In genomic region chr4:86912757-86913156, GRCm38 (mm10) we compare ENCODE assay signal across 23 mouse cellular contexts.
"Had no signal": no experiment of that assay in that cellular context is flagged by ENCODE, and none has a peak within 500 bp of the region (broad histone marks: within the 10 kb centered on the region; RNA-seq: fewer than 3 reads in every experiment).

No protein-coding gene starts in this region.

- H3K4me1 ChIP-seq: intestine, embryonic 15.5 days had no signal

- H3K27ac ChIP-seq: gastrocnemius, adult 2 months; hindbrain, embryonic 12.5 days; hindbrain, embryonic 14.5 days; intestine, embryonic 15.5 days; limb, embryonic 13.5 days; limb, embryonic 15.5 days; liver, embryonic 13.5 days; liver, embryonic 15.5 days had no signal

- H3K4me3 ChIP-seq: gastrocnemius, adult 2 months; heart, adult 2 months; heart, embryonic 12.5 days; hindbrain, embryonic 12.5 days; intestine, embryonic 15.5 days; limb, embryonic 13.5 days; limb, embryonic 15.5 days; liver, embryonic 13.5 days; liver, embryonic 15.5 days had no signal

- H3K27me3 ChIP-seq: heart, embryonic 12.5 days; hindbrain, embryonic 12.5 days; intestine, embryonic 15.5 days; limb, embryonic 13.5 days; limb, embryonic 15.5 days; liver, embryonic 13.5 days; liver, embryonic 15.5 days had no signal

- H3K9ac ChIP-seq: heart, embryonic 12.5 days; hindbrain, embryonic 12.5 days; hindbrain, embryonic 14.5 days; intestine, embryonic 15.5 days; limb, embryonic 13.5 days; limb, embryonic 15.5 days; liver, embryonic 13.5 days; liver, embryonic 15.5 days had no signal

- H3K4me2 ChIP-seq: hindbrain, embryonic 14.5 days; intestine, embryonic 15.5 days; liver, embryonic 11.5 days; liver, embryonic 13.5 days; liver, embryonic 15.5 days had no signal

- H3K9me3 ChIP-seq: heart, embryonic 10.5 days; hindbrain, embryonic 10.5 days; hindbrain, embryonic 12.5 days; intestine, embryonic 15.5 days; limb, embryonic 13.5 days; limb, embryonic 15.5 days; liver, embryonic 13.5 days; liver, embryonic 15.5 days had no signal

- ATAC-seq: hindbrain, embryonic 16.5 days; inflammation-experienced regulatory T-cells, adult 6 months had no signal

- H3K36me3 ChIP-seq: hindbrain, embryonic 10.5 days; hindbrain, embryonic 12.5 days; intestine, embryonic 15.5 days; limb, embryonic 13.5 days; limb, embryonic 15.5 days; liver, embryonic 13.5 days; liver, embryonic 15.5 days had no signal

- DNase-seq: gastrocnemius, adult 2 months; gastrocnemius, postnatal 10 days; gastrocnemius, postnatal 25 days; heart, adult 2 months; heart, postnatal 4 days; kidney, adult 18-20 months; kidney, adult 8-10 months; kidney, postnatal 25 days; kidney, postnatal 4 days; left cerebral cortex, postnatal 4 days; liver, embryonic 13.5 days had no signal
